Mouse (Mus musculus) small intestine, adult 10 weeks (tissue): ENCODE results near the gene Glipr1l3. TPM values are rescaled to one million over a fixed set of nuclear protein-coding genes. Genes with fewer than 3 reads are reported as not detected.

Source experiments
- polyA plus RNA-seq: library from polyadenylated mRNA; stranded (reverse); fragments of 350-450 nt; fragmentation: Illumina TruSeq; extraction: RNeasy Lipid Tissue Mini Kit (QIAGEN cat#74804); gene quantifications from one replicate; pipeline ENCODE4 v1.2.3, GENCODE M21; 2014; ENCODE audit warnings: low replicate concordance

Glipr1l3 gene
- not detected for polyA plus RNA-seq

GRCm38 (mm10) chr10:112159882-112160560, at the start of gene Glipr1l3:
Gene Glipr1l3, minus strand, starts transcription at chr10:112160327.

GRCm38 (mm10) chr10:112163168-112163766, 3.1 kb upstream of the Glipr1l3 start, which contains the start of gene Caps2:
Gene Caps2, plus strand, starts transcription at chr10:112163621.

Other genes with a start within 250 kb of the Glipr1l3 start
- 32.1 TPM for gene Krr1, start 187.7 kb downstream of the Glipr1l3 start, polyA plus RNA-seq
- 28.5 TPM for gene Glipr1, start 157.7 kb downstream of the Glipr1l3 start, polyA plus RNA-seq
- not detected for gene Glipr1l1, start 100.1 kb downstream of the Glipr1l3 start, polyA plus RNA-seq
- gene Glipr1l2, start 77.0 kb downstream of the Glipr1l3 start, polyA plus RNA-seq: not detected
- 0.15 TPM for gene Caps2, start 3.3 kb upstream of the Glipr1l3 start, polyA plus RNA-seq
- gene Kcnc2, start 110.8 kb upstream of the Glipr1l3 start, polyA plus RNA-seq: 0.52 TPM